Mouse (Mus musculus) heart, adult 2 months (tissue): ENCODE measurements at regions not wholly inside any gene's neighbourhood (a gene's known extent, or its start where the extent isn't known, plus 50 kb on each side); places are given as distances from the start of the nearest gene placed in this dataset.

Experiments
- CTCF ChIP-seq: fragments of 200-600 bp; IDR thresholded peaks from 2 replicates; pipeline ENCODE4 v1.8.1; 2022; ENCODE audit warnings: antibody characterized with exemption, mild to moderate bottlenecking, moderate library complexity
- EP300 ChIP-seq: fragments of 200-500 bp; IDR thresholded peaks from 2 replicates; pipeline ENCODE4 v1.6.1; 2011; ENCODE audit warnings: low read depth, low read length, control low read depth; ENCODE audit not compliant: insufficient read depth
- POLR2A ChIP-seq: fragments of 200-500 bp; IDR thresholded peaks from 2 replicates; pipeline ENCODE4 v1.6.1; 2011; ENCODE audit warnings: mild to moderate bottlenecking, low read depth, low read length, control low read depth; ENCODE audit not compliant: insufficient read depth

GRCm38 (mm10) chr1:157027681-157028080, 80.8 kb downstream of the Tex35 start:
- no peak for TF ChIP-seq CTCF
- no peak for TF ChIP-seq POLR2A
- TF ChIP-seq EP300 = no peak
